Mouse (Mus musculus) midbrain, postnatal 0 days (tissue): ENCODE results near the gene Pdzd3. TPM values are rescaled to one million over a fixed set of nuclear protein-coding genes. Genes with fewer than 3 reads are reported as not detected.

Experiments
- ATAC-seq: fragments of 200-750 bp; cut with Nextera tagmentation; 2 replicates; pipeline ENCODE4 v1.8.0; 2017; ENCODE audit warnings: moderate number of reproducible peaks, mild to moderate bottlenecking, moderate TSS enrichment, moderate library complexity; ENCODE audit not compliant: low FRiP score
- DNase-seq: peaks from one replicate; pipeline ENCODE4 v3.0.0-alpha.2; 2015; ENCODE audit warnings: low spot score
- H3K27ac ChIP-seq: fragments of 300-500 bp; sonication (generic); 2 replicates; pipeline ENCODE4 v1.5.1; 2014; ENCODE audit warnings: low read depth, mild to moderate bottlenecking, low read length, mixed read lengths
- H3K27me3 ChIP-seq: fragments of 300-500 bp; sonication (generic); 2 replicates; pipeline ENCODE4 v1.6.1; 2014; ENCODE audit warnings: low read length, control low read depth, mixed read lengths; ENCODE audit not compliant: insufficient read depth
- H3K36me3 ChIP-seq: fragments of 300-500 bp; sonication (generic); 2 replicates; pipeline ENCODE4 v1.6.1; 2014; ENCODE audit warnings: low read length, control low read depth, mixed read lengths; ENCODE audit not compliant: insufficient read depth
- H3K4me1 ChIP-seq: fragments of 300-500 bp; sonication (generic); 2 replicates; pipeline ENCODE4 v1.6.1; 2014; ENCODE audit warnings: mild to moderate bottlenecking, control low read depth, antibody characterized with exemption, low read length, mixed read lengths; ENCODE audit not compliant: insufficient read depth
- H3K4me2 ChIP-seq: fragments of 300-500 bp; sonication (generic); 2 replicates; pipeline ENCODE4 v1.6.1; 2014; ENCODE audit warnings: low read depth, mild to moderate bottlenecking, low read length, mixed read lengths; ENCODE audit not compliant: poor library complexity, severe bottlenecking
- H3K4me3 ChIP-seq: fragments of 300-500 bp; sonication (generic); 2 replicates; pipeline ENCODE4 v1.5.1; 2014; ENCODE audit warnings: low read depth, mild to moderate bottlenecking, low read length, moderate library complexity
- H3K9ac ChIP-seq: fragments of 300-500 bp; sonication (generic); replicated peaks from 2 replicates; pipeline ENCODE4 v1.6.1; 2014; ENCODE audit warnings: mild to moderate bottlenecking, low read length, moderate library complexity, mixed read lengths; ENCODE audit not compliant: poor library complexity, severe bottlenecking
- H3K9me3 ChIP-seq: fragments of 300-500 bp; sonication (generic); 2 replicates; pipeline ENCODE4 v1.6.1; 2016; ENCODE audit warnings: low read length, control low read depth
- CTCF ChIP-seq: IDR thresholded peaks from 2 replicates; pipeline ENCODE4 v1.5.1; 2016; ENCODE audit warnings: antibody characterized with exemption, mild to moderate bottlenecking
- WGBS: fragments of 180-500 bp; shearing (Covaris S2); extraction: QIAGEN DNeasy Blood & Tissue Kit; methylation state at CpG from one replicate; pipeline ENCODE4 v1.1.7; 2014; 5-methylcytosine and 5-hydroxymethylcytosine counted together
- polyA plus RNA-seq: library from polyadenylated mRNA; unstranded; fragments of >200 nt; fragmentation: Nextera tagmentation; extraction: Ambion mirVana; gene quantifications from 2 replicates; pipeline ENCODE4 v1.2.1, GENCODE M21; 2015
- total RNA-seq: library from RNA; depleted of rRNA; stranded (reverse); fragments of >200 nt; gene quantifications from 2 replicates; pipeline ENCODE4 v1.2.3, GENCODE M21; 2014

Pdzd3 gene
- total and polyA plus RNA-seq, 2 experiments from 2014 or later = 0.27 to 0.58 TPM

- Histone ChIP-seq H3K9me3 (no peaks in the 10 kb centered on the region), H3K4me1 (no peaks in the 10 kb centered on the region), H3K27ac (no peak overlapping the region), H3K4me2 (no peak overlapping the region), H3K27me3 (no peaks in the 10 kb centered on the region), H3K9ac (no peak overlapping the region), H3K4me3 (no peak overlapping the region), H3K36me3 (no peaks in the 10 kb centered on the region)
- TF ChIP-seq CTCF = peak; percentile 88
- DNase-seq (peak; percentile 76), ATAC-seq (no peak)
- WGBS = 10% methylated on average over 5 of the region's 5 CpGs
These were observed 11.8 kb downstream of the Pdzd3 start for GRCm38 (mm10) chr9:44239447-44239846.

GRCm38 (mm10) chr9:44238501-44239190, 12.6 kb downstream of the Pdzd3 start:
- Histone ChIP-seq H3K9me3 (no peaks in the 10 kb centered on the region), H3K9ac (no peak overlapping the region), H3K27ac (no peak overlapping the region), H3K4me2 (no peak overlapping the region), H3K36me3 (no peaks in the 10 kb centered on the region), H3K27me3 (no peaks in the 10 kb centered on the region), H3K4me3 (no peak overlapping the region), H3K4me1 (no peaks in the 10 kb centered on the region)
- 79% methylated on average over 17 of the region's 17 CpGs for WGBS
- DNase-seq = no peak
- no peak for TF ChIP-seq CTCF
- ATAC-seq = no peak

GRCm38 (mm10) chr9:44237128-44237527, 14.1 kb downstream of the Pdzd3 start:
- no peaks in the 10 kb centered on the region for H3K4me1 ChIP-seq
- H3K4me3 ChIP-seq = no peak overlapping the region
- ATAC-seq (no peak), DNase-seq (no peak)
- 77% methylated on average over 4 of the region's 4 CpGs for WGBS
- H3K9ac ChIP-seq = no peak overlapping the region
- no peaks in the 10 kb centered on the region for H3K36me3 ChIP-seq
- H3K27me3 ChIP-seq = no peaks in the 10 kb centered on the region
- H3K27ac ChIP-seq = no peak overlapping the region
- no peak for TF ChIP-seq CTCF
- no peak overlapping the region for H3K4me2 ChIP-seq
- H3K9me3 ChIP-seq = no peaks in the 10 kb centered on the region

- no peak overlapping the region for H3K9ac ChIP-seq
- H3K4me2 ChIP-seq = no peak overlapping the region
- DNase-seq = no peak
- H3K4me3 ChIP-seq = no peak overlapping the region
- no peak overlapping the region for H3K27ac ChIP-seq
- WGBS = 82% methylated on average over 4 of the region's 4 CpGs
- no peaks in the 10 kb centered on the region for H3K36me3 ChIP-seq
- no peak for TF ChIP-seq CTCF
- no peaks in the 10 kb centered on the region for H3K27me3 ChIP-seq
- no peaks in the 10 kb centered on the region for H3K9me3 ChIP-seq
- no peak for ATAC-seq
- H3K4me1 ChIP-seq = no peaks in the 10 kb centered on the region; the same call in 1 of the 2 replicates
These were observed 14.7 kb downstream of the Pdzd3 start for GRCm38 (mm10) chr9:44236601-44237000.

GRCm38 (mm10) chr9:44234479-44235427, 16.5 kb downstream of the Pdzd3 start:
- Histone ChIP-seq H3K27ac (peak overlapping the region; percentile 52), H3K4me3 (peak overlapping the region; percentile 81), H3K9ac (no peak overlapping the region; the same call in 1 of the 2 replicates), H3K27me3 (no peaks in the 10 kb centered on the region), H3K36me3 (no peaks in the 10 kb centered on the region), H3K4me2 (peak overlapping the region; percentile 40), H3K4me1 (no peaks in the 10 kb centered on the region; the same call in 1 of the 2 replicates), H3K9me3 (no peaks in the 10 kb centered on the region)
- TF ChIP-seq CTCF = no peak
- 25% methylated on average over 19 of the region's 19 CpGs for WGBS
- ATAC-seq (no peak), DNase-seq (no peak)
